10 mouse cellular contexts compared by ENCODE assay signal in the genomic region with DNA sequence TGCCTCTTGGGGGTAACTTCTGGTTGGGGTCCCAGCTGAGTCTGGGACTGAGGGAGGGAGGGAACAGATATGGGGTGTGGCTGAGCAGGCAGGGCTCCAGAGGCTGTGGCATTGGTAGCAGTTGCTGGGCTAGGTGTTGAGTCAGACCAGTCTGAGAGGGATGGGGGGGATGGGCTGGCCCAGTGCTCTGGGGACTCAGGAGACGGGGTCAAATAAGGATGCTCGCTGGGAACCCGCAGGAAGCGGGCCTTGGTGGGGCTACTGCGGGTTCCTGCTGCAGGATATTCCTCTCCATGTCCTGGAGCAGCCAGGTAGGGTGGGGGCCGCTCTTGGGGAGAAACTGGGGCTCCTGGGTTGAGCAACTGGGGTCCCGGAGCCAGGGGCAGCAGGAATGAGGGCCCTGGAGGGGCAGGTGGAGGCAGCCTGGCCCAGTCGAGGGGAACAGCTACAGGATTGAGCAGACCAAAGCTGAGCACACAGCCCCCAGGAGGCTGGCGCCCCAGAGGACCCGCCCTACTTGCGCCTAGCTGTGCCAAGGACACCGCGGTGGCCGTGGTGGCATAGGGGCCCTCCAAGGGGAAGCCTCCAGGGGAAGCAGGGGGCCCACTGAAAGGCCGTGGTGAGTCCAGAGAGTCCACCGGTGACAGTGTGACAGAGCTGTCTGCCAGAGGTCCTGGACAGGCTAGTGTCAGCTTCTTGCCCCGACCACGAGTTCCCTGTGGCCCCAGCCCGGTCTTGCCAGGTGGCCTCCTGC. TPM values are rescaled to one million over a fixed set of nuclear protein-coding genes. Genes with fewer than 3 reads are reported as not detected.
A peak's percentile ranks its signal among the peaks of the same experiment; 100 is the strongest.
DNase-seq lines count a peak whose midpoint lies in the region; ATAC-seq lines count a peak whose summit lies in the region.
"Had no signal": no experiment of that assay in that cellular context is flagged by ENCODE, and none has a peak within 500 bp of the region (broad histone marks: within the 10 kb centered on the region; RNA-seq: fewer than 3 reads in every experiment).

No protein-coding gene starts in this region.

- H3K4me2 ChIP-seq in hindbrain, embryonic 11.5 days (replicated peaks; ENCODE audit: low read depth, low read length), result no peak overlapping the region
- H3K4me2 ChIP-seq in hindbrain, embryonic 16.5 days (ENCODE audit: low read length), result no peak overlapping the region
- H3K4me2 ChIP-seq in liver, embryonic 12.5 days, result peak overlapping the region; percentile 43
- no peak overlapping the region for H3K4me2 ChIP-seq in forebrain, embryonic 13.5 days

- no peak overlapping the region for H3K9ac ChIP-seq in hindbrain, embryonic 11.5 days (ENCODE audit: low read depth, low read length)
- H3K9ac ChIP-seq in hindbrain, embryonic 16.5 days (ENCODE audit: low read depth, low read length), result no peak overlapping the region
- peak overlapping the region; percentile 49 for H3K9ac ChIP-seq in liver, embryonic 12.5 days
- no peak overlapping the region for H3K9ac ChIP-seq in forebrain, embryonic 13.5 days

- H3K4me3 ChIP-seq in hindbrain, embryonic 11.5 days (ENCODE audit: low read depth, low read length), result no peak overlapping the region
- no peak overlapping the region for H3K4me3 ChIP-seq in hindbrain, embryonic 16.5 days (ENCODE audit: low read length)
- H3K4me3 ChIP-seq in brown adipose tissue, adult 24 weeks (ENCODE audit: insufficient read depth, low read depth, low read length), result peak overlapping the region; percentile 34
- H3K4me3 ChIP-seq in liver, embryonic 12.5 days, result no peak overlapping the region
- H3K4me3 ChIP-seq in forebrain, embryonic 13.5 days, result no peak overlapping the region
- H3K4me3 ChIP-seq: erythroblast, embryonic 14.5 days had no signal

- 0 out of 2 replicates have a peak, but pooled peaks have one; percentile 36 for ATAC-seq in hindbrain, embryonic 11.5 days (ENCODE audit: low FRiP score)
- ATAC-seq in hindbrain, embryonic 16.5 days, result no peak
- ATAC-seq in liver, embryonic 12.5 days, result no peak
- ATAC-seq in forebrain, embryonic 13.5 days, result no peak

- H3K4me1 ChIP-seq in hindbrain, embryonic 11.5 days (replicated peaks; ENCODE audit: control insufficient read depth, insufficient read depth, low read length), result no peaks in the 10 kb centered on the region
- H3K4me1 ChIP-seq in hindbrain, embryonic 16.5 days (ENCODE audit: control insufficient read depth, insufficient read depth, low read depth, low read length), result peaks cover 10% of the 10 kb centered on the region
- H3K4me1 ChIP-seq in brown adipose tissue, adult 24 weeks (ENCODE audit: control insufficient read depth, insufficient read depth, insufficient read length, low read length), result peaks cover 38% of the 10 kb centered on the region
- peaks cover 62% of the 10 kb centered on the region for H3K4me1 ChIP-seq in liver, embryonic 12.5 days
- peaks cover 19% of the 10 kb centered on the region for H3K4me1 ChIP-seq in forebrain, embryonic 13.5 days

- no peak overlapping the region for H3K27ac ChIP-seq in hindbrain, embryonic 11.5 days (ENCODE audit: low read depth, low read length)
- H3K27ac ChIP-seq in hindbrain, embryonic 16.5 days (ENCODE audit: low read depth, low read length), result no peak overlapping the region
- peak overlapping the region; percentile 85 for H3K27ac ChIP-seq in brown adipose tissue, adult 24 weeks (replicated peaks; ENCODE audit: low read depth, low read length)
- peak overlapping the region; percentile 3; the same call in 1 of the 2 replicates for H3K27ac ChIP-seq in liver, embryonic 12.5 days
- no peak overlapping the region for H3K27ac ChIP-seq in forebrain, embryonic 13.5 days
- H3K27ac ChIP-seq: macrophage had no signal

- H3K36me3 ChIP-seq in hindbrain, embryonic 11.5 days (ENCODE audit: control insufficient read depth, insufficient read depth, low read length), result 0 out of 2 replicates have a peak, but pooled peaks cover 5% of the 10 kb centered on the region
- H3K36me3 ChIP-seq in hindbrain, embryonic 16.5 days (ENCODE audit: control insufficient read depth, insufficient read depth, low read length), result no peaks in the 10 kb centered on the region
- H3K36me3 ChIP-seq in liver, embryonic 12.5 days, result peaks cover 29% of the 10 kb centered on the region
- peaks cover 34% of the 10 kb centered on the region for H3K36me3 ChIP-seq in forebrain, embryonic 13.5 days (ENCODE audit: poor library complexity, severe bottlenecking)

- WGBS in hindbrain, embryonic 11.5 days, result 82% methylated on average over 19 of the region's 19 CpGs
- WGBS in hindbrain, embryonic 16.5 days, result 74% methylated on average over 19 of the region's 19 CpGs
- WGBS in liver, embryonic 12.5 days (ENCODE audit: insufficient replicate concordance), result 46% methylated on average over 19 of the region's 19 CpGs
- 87% methylated on average over 19 of the region's 19 CpGs for WGBS in forebrain, embryonic 13.5 days

- H3K27me3 ChIP-seq in hindbrain, embryonic 11.5 days (ENCODE audit: control insufficient read depth, insufficient read depth, low read length), result no peaks in the 10 kb centered on the region
- H3K27me3 ChIP-seq in hindbrain, embryonic 16.5 days (replicated peaks; ENCODE audit: control insufficient read depth, insufficient read depth, low read length), result no peaks in the 10 kb centered on the region
- no peaks in the 10 kb centered on the region for H3K27me3 ChIP-seq in liver, embryonic 12.5 days (replicated peaks)
- H3K27me3 ChIP-seq in forebrain, embryonic 13.5 days, result no peaks in the 10 kb centered on the region

- no peaks in the 10 kb centered on the region for H3K9me3 ChIP-seq in hindbrain, embryonic 11.5 days (ENCODE audit: control insufficient read depth, low read length)
- H3K9me3 ChIP-seq in hindbrain, embryonic 16.5 days (ENCODE audit: control insufficient read depth, low read length), result no peaks in the 10 kb centered on the region
- H3K9me3 ChIP-seq in liver, embryonic 12.5 days (replicated peaks), result no peaks in the 10 kb centered on the region
- H3K9me3 ChIP-seq in forebrain, embryonic 13.5 days (replicated peaks), result no peaks in the 10 kb centered on the region

- no peak for DNase-seq in hindbrain, embryonic 11.5 days (ENCODE audit: low spot score)
- DNase-seq in ES-CJ7 (ENCODE audit: low read depth, low spot score), result peak; percentile 48
- DNase-seq in spleen, postnatal 4 days (ENCODE audit: low spot score in 2 of 2), result no peak
- DNase-seq in kidney, adult 18-20 months, result no peak

RNA-seq across cellular contexts. Expression of a gene that starts 44.6 kb away (rescaled TPM):
- 20.3 and 24.7 TPM in 2 replicates for polyA plus RNA-seq in hindbrain, embryonic 11.5 days (2014; fragmentation: Nextera tagmentation; extraction: Ambion mirVana)
- 7.2 and 8.6 TPM in 2 replicates for polyA plus RNA-seq in hindbrain, embryonic 16.5 days (2015; fragmentation: Nextera tagmentation; extraction: Ambion mirVana)
- polyA plus RNA-seq in brown adipose tissue, adult 24 weeks (2012; ENCODE audit: insufficient read depth, insufficient read length, missing spikeins), result 4.3 and 7.4 TPM in 2 replicates
- polyA plus RNA-seq in liver, embryonic 12.5 days (2016; fragmentation: Nextera tagmentation; extraction: Ambion mirVana), result 1.7 and 2.3 TPM in 2 replicates
- polyA plus RNA-seq in forebrain, embryonic 13.5 days (2015; fragmentation: Nextera tagmentation; extraction: Ambion mirVana), result 7.7 and 9.7 TPM in 2 replicates
- polyA plus RNA-seq: erythroblast, embryonic 14.5 days; macrophage had no signal

Comparison
In these comparisons a context has a peak if more than half of its experiments do, and no peak if none do; other contexts are left out.
1. H3K27ac ChIP-seq: peak in brown adipose tissue, adult 24 weeks (single experiment) and liver, embryonic 12.5 days (single experiment); none in hindbrain, embryonic 11.5 days (single experiment), hindbrain, embryonic 16.5 days (single experiment) and forebrain, embryonic 13.5 days (single experiment).